ENCODE assay signal across 15 mouse cellular contexts in genomic region chr17:34652985-34653384, GRCm38 (mm10). TPM values are rescaled to one million over a fixed set of nuclear protein-coding genes. Genes with fewer than 3 reads are reported as not detected.
"Had no signal": no experiment of that assay in that cellular context is flagged by ENCODE, and none has a peak within 500 bp of the region (broad histone marks: within the 10 kb centered on the region; RNA-seq: fewer than 3 reads in every experiment).

No protein-coding gene starts in this region.

- ATAC-seq: midbrain, embryonic 16.5 days had no signal

- DNase-seq: lung, adult 18-20 months; lung, embryonic 14.5 days; lung, postnatal 10 days; lung, postnatal 4 days; midbrain, embryonic 14.5 days; retina, postnatal 1 day; right cerebral cortex, adult 18-20 months; right cerebral cortex, postnatal 25 days; right cerebral cortex, postnatal 4 days; spleen, adult 18-20 months; thymus, adult 18-20 months; thymus, postnatal 14 days; thymus, postnatal 36 days had no signal

RNA-seq across cellular contexts. Expression of gene Tnxb, which starts 17.4 kb away (rescaled TPM):
- total RNA-seq: megakaryocyte-erythroid progenitor cell, adult 5-6 weeks had no signal
